ENCODE assay signal across 28 mouse cellular contexts in the genomic region with DNA sequence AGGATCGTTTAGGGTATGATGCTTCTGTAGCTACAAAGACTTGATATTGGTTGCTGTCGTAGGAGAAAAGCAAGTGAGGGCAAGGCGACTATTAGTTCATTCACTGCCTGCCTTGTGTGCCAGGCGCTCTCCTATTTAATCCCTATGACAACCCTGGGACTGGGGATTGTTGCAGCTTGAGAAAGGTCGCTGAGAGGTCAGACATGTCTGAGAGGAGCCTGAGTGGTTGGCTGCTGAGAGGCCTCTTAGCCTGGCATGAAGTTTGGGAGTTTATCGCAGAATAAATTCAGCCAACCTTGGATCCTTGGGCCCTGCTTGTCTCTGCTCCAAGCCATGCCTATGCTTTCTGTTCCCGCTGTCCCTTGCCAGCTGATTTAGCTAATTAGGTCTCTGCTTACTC.
DNase-seq lines count a peak whose midpoint lies in the region; ATAC-seq lines count a peak whose summit lies in the region.
"Had no signal": no experiment of that assay in that cellular context is flagged by ENCODE, and none has a peak within 500 bp of the region (broad histone marks: within the 10 kb centered on the region; RNA-seq: fewer than 3 reads in every experiment).

No protein-coding gene starts in this region.

- no peaks in the 10 kb centered on the region for H3K27me3 ChIP-seq in heart, embryonic 12.5 days (replicated peaks)
- 0 out of 2 replicates have a peak, but pooled peaks cover 2% of the 10 kb centered on the region for H3K27me3 ChIP-seq in heart, embryonic 13.5 days (replicated peaks)
- H3K27me3 ChIP-seq: embryonic facial prominence, embryonic 15.5 days; neural tube, embryonic 13.5 days had no signal

- no peaks in the 10 kb centered on the region for H3K9me3 ChIP-seq in heart, embryonic 12.5 days (replicated peaks)
- no peaks in the 10 kb centered on the region for H3K9me3 ChIP-seq in heart, embryonic 13.5 days
- H3K9me3 ChIP-seq: embryonic facial prominence, embryonic 10.5 days; embryonic facial prominence, embryonic 15.5 days; liver, embryonic 12.5 days; midbrain, embryonic 13.5 days had no signal

- ATAC-seq in heart, embryonic 12.5 days (ENCODE audit: insufficient number of reproducible peaks, low FRiP score): no peak
- no peak; the same call in 1 of the 2 replicates for ATAC-seq in heart, embryonic 13.5 days (ENCODE audit: extremely low read depth, insufficient number of reproducible peaks, low FRiP score, low TSS enrichment)
- ATAC-seq: forebrain, embryonic 14.5 days; hindbrain, embryonic 16.5 days; liver, embryonic 12.5 days; liver, postnatal 0 days; midbrain, embryonic 13.5 days had no signal

- H3K4me1 ChIP-seq in heart, embryonic 12.5 days (replicated peaks): peaks cover 21% of the 10 kb centered on the region
- H3K4me1 ChIP-seq in heart, embryonic 13.5 days: peaks cover 31% of the 10 kb centered on the region
- H3K4me1 ChIP-seq: liver, embryonic 12.5 days had no signal

- no peaks in the 10 kb centered on the region for H3K36me3 ChIP-seq in heart, embryonic 12.5 days
- H3K36me3 ChIP-seq in heart, embryonic 13.5 days: no peaks in the 10 kb centered on the region
- H3K36me3 ChIP-seq: embryonic facial prominence, embryonic 10.5 days; embryonic facial prominence, embryonic 15.5 days; G1E; limb, embryonic 13.5 days; liver, embryonic 12.5 days; midbrain, embryonic 13.5 days; neural tube, embryonic 13.5 days had no signal

- H3K9ac ChIP-seq in heart, embryonic 12.5 days: no peak overlapping the region
- H3K9ac ChIP-seq in heart, embryonic 13.5 days: no peak overlapping the region
- H3K9ac ChIP-seq: embryonic facial prominence, embryonic 15.5 days; limb, embryonic 13.5 days; liver, embryonic 12.5 days; liver, postnatal 0 days; midbrain, embryonic 13.5 days; neural tube, embryonic 13.5 days had no signal

- H3K27ac ChIP-seq in heart, embryonic 12.5 days (ENCODE audit: poor library complexity, severe bottlenecking): peak overlapping the region; percentile 4; the same call in 1 of the 2 replicates
- peak overlapping the region; percentile 49 for H3K27ac ChIP-seq in heart, embryonic 13.5 days (replicated peaks)
- H3K27ac ChIP-seq: embryonic facial prominence, embryonic 10.5 days; embryonic facial prominence, embryonic 15.5 days; gastrocnemius, adult 2 months; layer of hippocampus, adult 2 months; left cerebral cortex, adult 2 months; limb, embryonic 13.5 days; liver, embryonic 12.5 days; midbrain, embryonic 13.5 days; neural tube, embryonic 13.5 days had no signal

- DNase-seq in embryo, embryonic 10.5 days (ENCODE audit: low spot score): peak; percentile 36
- no peak for DNase-seq in embryo, embryonic 9.5 days (ENCODE audit: extremely low spot score)
- DNase-seq in heart, adult 8-10 months (ENCODE audit: low spot score): no peak
- DNase-seq in heart, postnatal 10 days: peak; percentile 40 to 43
- no peak for DNase-seq in cerebellum, postnatal 25 days
- DNase-seq: adrenal gland, adult 8-10 months; cerebellum, adult 8-10 months; cerebellum, postnatal 36 days; gastrocnemius, adult 2 months; kidney, adult 2 months; kidney, postnatal 36 days; liver, postnatal 0 days; lung, postnatal 36 days; right cerebral cortex, postnatal 14 days; thymus, postnatal 4 days had no signal

- H3K4me2 ChIP-seq in heart, embryonic 12.5 days: no peak overlapping the region
- 0 out of 2 replicates have a peak overlapping the region, but pooled peaks have one; percentile 10 for H3K4me2 ChIP-seq in heart, embryonic 13.5 days
- H3K4me2 ChIP-seq: embryonic facial prominence, embryonic 15.5 days; limb, embryonic 13.5 days; liver, embryonic 12.5 days; midbrain, embryonic 13.5 days; neural tube, embryonic 13.5 days had no signal

- H3K4me3 ChIP-seq in heart, embryonic 12.5 days: no peak overlapping the region
- H3K4me3 ChIP-seq in heart, embryonic 13.5 days: no peak overlapping the region
- H3K4me3 ChIP-seq: embryonic facial prominence, embryonic 10.5 days; embryonic facial prominence, embryonic 15.5 days; gastrocnemius, adult 2 months; layer of hippocampus, adult 2 months; left cerebral cortex, adult 2 months; limb, embryonic 13.5 days; liver, embryonic 12.5 days; midbrain, embryonic 13.5 days; neural tube, embryonic 13.5 days had no signal

- 53% methylated on average over 7 of the region's 7 CpGs for WGBS in heart, embryonic 12.5 days
- WGBS in heart, embryonic 13.5 days: 49% methylated on average over 7 of the region's 7 CpGs

- intact Hi-C loops in heart, postnatal 10 days (cut with DNase I): no loop called here

Comparison
In these comparisons a context has a peak if more than half of its experiments do, and no peak if none do; other contexts are left out.
1. DNase-seq: peak in embryo, embryonic 10.5 days (single experiment) and heart, postnatal 10 days (2 of 2); none in embryo, embryonic 9.5 days (single experiment), heart, adult 8-10 months (single experiment) and cerebellum, postnatal 25 days (0 of 2).